Mouse (Mus musculus) thymus, postnatal 4 days (tissue): ENCODE results near the gene Pou3f1.
A peak's percentile ranks its signal among the peaks of the same experiment; 100 is the strongest.

Experiments used
- DNase-seq: peaks from one replicate; pipeline ENCODE4 v3.0.0; 2021

The Pou3f1 gene

DNA sequence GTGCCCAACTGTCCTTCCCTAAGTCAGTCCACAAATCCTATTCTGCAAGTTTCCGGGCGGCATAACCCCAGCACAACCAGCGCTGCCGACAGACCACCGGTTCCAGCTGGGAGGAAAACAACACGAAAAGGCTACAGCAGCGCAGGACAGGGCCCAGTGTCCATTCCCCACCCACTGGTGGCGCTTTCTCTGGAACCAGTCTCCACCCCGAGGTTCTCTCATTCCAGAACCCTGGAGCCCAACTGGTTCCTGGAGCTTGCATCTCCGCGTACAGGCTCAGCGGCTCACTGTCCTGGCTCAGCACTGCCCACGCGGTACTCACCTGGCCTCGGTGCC, at the start of gene Pou3f1:
TSS of gene Pou3f1 (plus strand) at position 290 of the 336 bp plus-strand sequence.
- DNase-seq = no peak

DNA sequence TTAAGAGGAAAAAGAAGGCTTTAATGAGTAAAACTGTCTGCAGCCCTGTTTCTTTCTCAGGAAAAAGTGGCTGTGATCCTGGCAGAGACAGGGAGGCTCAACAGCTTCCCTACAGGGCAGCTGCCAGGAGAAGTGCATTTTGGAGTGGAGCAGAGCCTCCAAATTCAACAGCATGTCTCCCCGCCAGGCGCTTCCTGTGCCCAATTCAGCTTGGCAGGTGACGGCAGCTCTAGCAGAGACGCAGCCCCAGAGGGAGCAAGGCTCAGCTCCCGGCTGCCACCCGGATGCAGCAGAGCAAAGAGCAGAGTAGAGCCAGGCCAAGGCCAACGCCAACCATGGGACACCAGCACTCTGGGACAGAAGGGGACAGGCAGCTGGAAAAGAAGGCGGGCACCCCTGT, 49.4 kb upstream of the Pou3f1 start:
- DNase-seq = no peak

DNA sequence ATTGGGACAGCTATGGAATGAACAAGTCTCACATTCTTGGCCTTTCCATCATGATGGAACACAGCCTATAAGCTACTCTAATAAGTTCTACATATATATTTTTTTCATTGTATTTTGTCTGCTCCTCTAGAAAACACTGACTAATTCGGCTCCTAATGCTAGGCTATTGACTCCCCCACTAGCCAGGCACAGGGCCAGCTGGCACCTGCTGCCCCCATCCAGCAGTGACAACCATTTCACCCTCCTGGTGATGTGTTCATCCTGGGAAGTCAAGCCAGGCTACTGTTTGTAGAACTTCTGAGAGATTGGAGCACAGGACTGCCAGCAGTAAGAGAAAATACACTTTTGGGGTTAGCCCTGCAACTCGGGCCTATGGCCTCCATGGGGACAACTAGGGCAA, 46.5 kb upstream of the Pou3f1 start:
- DNase-seq = no peak

- DNase-seq = no peak
Observed at GRCm38 (mm10) chr4:124610703-124611102, 45.9 kb upstream of the Pou3f1 start, which contains the start of gene 3100002H09Rik. TSS of gene 3100002H09Rik (minus strand) at chr4:124610803.

DNA sequence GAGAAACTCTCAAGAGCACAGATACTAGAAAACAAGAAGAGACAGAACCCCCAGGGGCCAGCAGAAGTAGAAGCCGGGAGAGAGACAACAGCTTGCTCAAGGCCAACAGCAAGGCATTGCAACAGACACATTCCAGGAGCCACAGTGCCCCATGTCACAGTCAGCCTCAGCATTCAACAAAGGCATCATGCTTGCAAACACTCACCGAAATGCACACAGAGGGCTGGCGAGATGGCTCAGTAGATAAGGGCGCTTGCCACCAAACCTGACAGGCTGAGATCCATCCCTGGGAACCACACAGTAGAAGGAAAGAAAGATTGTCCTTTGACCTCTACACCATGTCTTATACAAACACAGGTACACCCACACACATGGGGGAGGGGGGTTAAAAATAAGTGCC, 44.8 kb upstream of the Pou3f1 start:
- DNase-seq = no peak

- DNase-seq = no peak
Observed at GRCm38 (mm10) chr4:124614189-124614588, 42.4 kb upstream of the Pou3f1 start.

GRCm38 (mm10) chr4:124615406-124615960, 41.1 kb upstream of the Pou3f1 start:
- DNase-seq = no peak

DNA sequence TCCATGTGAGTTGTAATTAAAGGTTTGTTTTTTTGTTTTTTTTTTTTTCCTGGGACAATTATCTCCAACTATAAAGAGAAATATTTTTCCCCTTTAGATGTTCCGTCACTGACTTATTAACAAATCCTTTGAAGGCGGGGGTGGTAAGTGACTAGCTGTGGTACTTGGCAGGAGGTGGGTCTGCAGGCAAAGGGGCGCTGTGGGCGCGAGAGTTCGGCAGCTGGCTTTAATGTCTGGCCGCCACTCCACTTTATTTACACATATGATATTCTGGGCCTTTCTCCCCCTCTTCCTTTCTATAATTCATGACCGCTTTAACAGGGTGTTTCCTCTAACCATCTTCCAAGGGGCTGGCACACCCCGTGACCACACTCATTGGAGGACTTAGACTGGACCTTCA, 40.6 kb upstream of the Pou3f1 start:
- DNase-seq = no peak

GRCm38 (mm10) chr4:124616636-124617035, 40.0 kb upstream of the Pou3f1 start:
- DNase-seq = no peak

DNA sequence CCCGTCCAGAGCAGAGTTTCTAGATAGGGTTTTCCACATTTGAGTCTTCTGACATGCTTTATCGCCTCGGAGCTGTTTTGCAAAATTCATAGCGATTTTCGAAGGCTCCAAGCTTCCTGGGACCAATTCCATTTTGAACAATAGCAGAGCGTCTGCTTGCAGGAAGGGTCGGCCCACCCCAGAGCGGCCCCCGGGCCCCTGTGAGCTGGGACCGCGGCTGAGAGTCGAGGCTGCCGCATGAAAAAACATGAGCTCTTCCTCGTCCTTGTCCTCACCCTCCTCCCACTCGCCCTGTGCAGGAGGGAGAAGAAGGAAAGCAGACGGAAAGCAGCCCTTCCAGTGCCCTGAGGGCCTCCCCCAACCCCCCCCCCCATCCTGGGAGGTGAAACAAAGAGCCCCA, 38.0 kb upstream of the Pou3f1 start:
- DNase-seq = no peak

GRCm38 (mm10) chr4:124621406-124621805, 35.2 kb upstream of the Pou3f1 start:
- DNase-seq = no peak

DNA sequence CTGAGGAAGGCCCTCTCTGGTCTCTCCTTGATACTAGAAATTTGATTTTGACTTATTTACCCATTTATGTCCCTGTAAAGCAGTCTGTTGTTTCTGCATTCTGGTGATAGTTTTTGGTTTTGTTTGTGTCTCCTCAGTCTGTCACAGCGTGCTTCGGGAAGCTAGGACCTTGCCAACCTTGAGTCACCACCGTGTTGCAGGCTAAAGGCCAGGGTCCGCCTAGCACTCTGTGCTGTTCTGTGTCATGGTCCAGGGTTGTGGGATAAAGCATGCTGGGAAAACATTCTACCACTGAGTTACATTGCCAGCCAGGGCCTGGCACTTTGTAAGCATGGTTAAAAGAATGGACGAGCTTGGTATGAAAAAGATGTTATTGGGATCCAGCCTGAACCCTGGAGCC, 34.0 kb upstream of the Pou3f1 start:
- DNase-seq = no peak

- no peak for DNase-seq
Observed at GRCm38 (mm10) chr4:124624111-124624581, 32.5 kb upstream of the Pou3f1 start.

DNA sequence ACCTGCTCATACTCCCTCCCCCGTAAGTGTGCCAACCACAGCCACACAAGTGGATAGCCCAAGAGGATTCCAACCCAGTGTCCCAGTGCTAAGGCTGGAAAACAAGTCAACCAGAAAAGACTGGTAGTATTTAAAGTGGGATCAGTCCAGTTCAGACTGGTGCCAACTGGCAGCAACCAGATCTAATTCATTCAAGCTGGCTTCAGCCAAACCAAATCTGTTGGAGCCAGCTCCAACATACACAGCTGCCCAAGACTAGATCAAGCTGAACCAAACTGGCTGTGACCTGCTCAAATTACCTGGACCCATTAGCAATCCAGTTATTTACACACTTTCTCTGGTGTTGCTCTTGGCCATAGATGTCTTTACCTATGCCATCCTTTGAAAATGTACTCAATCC, 29.8 kb upstream of the Pou3f1 start:
- no peak for DNase-seq

DNA sequence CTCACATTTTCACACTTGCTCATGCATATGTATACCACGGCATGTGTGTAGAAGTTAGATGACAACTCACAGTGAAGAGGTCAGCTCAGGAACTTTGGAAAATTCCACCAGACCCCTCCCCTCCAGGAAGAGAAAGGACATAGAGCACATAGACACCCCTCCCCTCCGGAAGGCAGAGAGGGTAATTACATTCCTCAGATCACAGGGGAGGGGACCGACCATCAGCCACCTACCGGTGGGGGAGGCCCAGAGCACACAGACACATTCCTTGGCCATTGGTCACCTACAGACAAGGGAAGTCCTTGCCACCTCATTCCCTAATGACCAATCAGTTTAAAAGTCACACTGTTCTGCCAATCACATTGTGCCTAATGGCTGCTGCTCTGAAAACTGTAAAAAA, 25.2 kb upstream of the Pou3f1 start:
- DNase-seq = no peak

DNA sequence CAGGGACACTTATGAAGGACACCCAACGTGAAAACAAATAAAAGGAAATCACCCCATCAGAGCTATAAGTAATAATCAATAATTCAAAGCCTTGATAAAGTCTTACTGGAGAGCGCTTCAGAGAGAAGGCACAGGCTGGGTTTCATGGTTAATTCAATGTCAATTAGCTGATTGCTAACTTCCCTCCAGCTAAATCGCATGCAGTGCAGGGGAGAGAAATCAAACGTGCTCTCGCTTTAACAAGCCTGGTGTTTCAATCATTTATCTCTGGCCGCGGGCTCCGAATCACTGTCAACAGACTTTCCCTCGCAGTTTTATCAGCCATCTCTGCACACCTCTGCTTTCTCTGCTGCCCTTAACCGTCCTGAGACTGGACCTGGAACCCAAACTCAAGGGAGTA, 23.8 kb upstream of the Pou3f1 start:
- DNase-seq = no peak

- DNase-seq = peak; percentile 58
Observed at GRCm38 (mm10) chr4:124633281-124633680, 23.3 kb upstream of the Pou3f1 start.

DNA sequence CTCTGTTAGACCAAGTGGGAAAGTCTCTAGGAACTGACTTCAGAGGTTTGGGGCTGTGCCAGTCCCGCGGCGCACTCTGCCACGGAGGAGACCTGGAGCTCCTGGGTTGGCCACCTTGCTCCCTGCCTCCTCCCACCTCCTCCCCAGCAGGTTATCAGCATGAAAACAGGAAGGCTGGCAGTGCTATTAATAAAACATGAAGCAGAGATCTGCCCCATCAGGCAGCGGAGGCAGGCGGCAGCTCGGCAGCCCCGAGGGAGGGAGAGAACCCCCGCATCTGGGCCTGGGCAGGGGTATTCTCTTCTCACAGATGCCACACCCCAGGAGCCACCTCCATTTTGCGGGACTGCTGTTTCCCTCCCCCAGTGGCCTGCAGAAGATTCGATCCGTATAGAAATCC, 16.9 kb upstream of the Pou3f1 start:
- no peak for DNase-seq

DNA sequence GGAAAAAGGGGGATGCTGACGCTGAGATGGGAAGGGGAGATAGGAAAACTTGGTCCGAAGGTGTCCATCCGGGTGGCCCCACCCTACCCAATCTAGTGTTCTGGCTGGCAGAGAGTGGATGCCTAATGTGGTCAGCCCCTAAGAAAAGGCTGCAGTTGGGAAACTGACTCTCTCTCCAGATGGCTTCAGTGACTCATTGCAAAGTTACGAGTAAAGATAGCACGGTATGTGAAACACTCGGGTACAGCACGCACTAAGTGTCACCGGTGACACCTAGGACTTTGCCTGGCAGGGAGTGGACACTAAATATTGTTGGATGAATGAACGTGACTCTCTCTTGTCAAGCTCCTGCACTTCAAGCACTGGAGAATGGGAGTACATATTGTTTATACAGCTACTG, 12.7 kb upstream of the Pou3f1 start:
- DNase-seq = no peak

DNA sequence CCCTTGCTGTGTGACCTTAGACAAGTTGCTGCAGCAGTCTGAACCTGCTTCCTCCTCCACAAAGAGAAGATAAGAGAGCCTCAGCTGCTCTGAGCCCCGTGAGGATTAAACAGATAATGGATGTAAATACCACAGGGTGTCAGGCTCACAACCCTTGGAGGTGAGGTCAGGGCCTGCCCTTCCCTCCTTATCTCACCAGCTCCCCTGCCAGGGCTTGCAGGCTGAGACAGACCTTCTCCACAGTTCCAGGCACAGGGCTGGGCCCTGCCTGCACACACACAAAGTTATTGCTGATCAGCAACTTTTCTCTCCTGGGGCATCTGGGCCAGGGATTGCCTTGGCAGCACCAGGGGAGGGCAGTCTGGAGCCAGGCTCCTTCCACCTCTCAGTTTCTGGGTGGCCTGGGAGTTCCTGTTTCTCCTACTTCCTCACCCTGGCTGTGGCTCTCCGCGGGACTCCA, 11.6 kb upstream of the Pou3f1 start:
- no peak for DNase-seq

DNA sequence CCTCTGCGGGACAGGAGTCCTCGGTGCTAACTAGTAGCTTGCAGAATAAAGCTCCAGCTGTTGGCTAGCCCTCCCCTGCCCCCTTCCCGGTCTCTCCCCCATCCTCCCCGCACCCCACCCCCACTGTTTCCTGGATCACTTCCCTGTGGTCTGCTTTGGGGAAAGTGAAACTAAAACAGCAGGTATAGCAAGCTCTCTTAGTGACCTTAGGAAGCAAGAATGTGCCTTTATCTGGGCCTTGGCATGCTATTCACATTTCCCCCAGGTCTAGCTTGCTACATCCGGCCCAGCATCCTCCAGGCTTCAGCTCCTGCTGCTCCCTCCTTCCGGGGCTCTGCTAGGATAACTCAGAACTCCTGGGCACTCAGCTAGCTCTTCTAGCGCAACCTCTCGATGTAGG, 10.0 kb upstream of the Pou3f1 start:
- no peak for DNase-seq

GRCm38 (mm10) chr4:124647909-124648308, 8.7 kb upstream of the Pou3f1 start:
- no peak for DNase-seq

GRCm38 (mm10) chr4:124652886-124653285, 3.7 kb upstream of the Pou3f1 start:
- DNase-seq = peak; percentile 21

DNA sequence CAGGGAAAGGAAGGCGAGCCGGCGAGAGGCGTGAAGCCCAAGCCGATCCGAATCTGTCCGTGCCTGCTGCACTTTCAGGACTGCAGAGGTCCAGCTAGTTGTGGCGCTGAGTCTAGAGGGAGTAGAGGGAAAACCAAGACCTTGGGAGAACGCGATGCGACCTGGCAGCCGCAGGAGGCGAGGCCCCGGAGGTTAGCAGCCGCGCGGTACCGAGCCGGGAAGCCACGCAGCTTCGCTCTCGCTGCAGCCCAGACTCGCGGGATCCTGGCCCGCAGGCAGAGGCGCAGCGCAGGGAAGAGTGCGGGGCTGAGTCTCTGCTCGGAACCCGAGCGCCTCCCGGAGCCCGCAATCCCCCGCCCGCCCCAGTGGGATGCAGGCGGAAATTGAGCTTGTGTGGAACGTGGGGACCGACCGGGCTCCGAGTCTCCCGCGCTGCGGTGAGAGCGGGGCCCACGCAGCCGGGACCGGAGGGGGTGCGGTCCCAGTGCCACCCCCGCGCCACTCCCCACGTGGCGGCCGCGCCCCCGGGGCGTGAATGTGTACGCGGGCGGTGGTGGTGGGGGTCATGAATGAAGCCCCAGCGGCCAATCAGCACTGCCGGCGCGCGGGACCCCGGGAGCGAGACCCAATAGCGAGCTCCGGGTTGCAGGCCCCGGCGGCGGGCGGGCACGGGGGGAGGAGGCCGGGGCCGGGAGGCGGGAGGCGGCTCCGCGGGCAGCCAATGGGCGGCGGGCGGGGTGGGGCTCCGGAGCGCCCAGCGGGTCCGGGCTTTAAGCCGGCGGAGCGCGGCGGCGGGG, 445 bp downstream of the Pou3f1 start:
- peak; percentile 87 for DNase-seq

DNA sequence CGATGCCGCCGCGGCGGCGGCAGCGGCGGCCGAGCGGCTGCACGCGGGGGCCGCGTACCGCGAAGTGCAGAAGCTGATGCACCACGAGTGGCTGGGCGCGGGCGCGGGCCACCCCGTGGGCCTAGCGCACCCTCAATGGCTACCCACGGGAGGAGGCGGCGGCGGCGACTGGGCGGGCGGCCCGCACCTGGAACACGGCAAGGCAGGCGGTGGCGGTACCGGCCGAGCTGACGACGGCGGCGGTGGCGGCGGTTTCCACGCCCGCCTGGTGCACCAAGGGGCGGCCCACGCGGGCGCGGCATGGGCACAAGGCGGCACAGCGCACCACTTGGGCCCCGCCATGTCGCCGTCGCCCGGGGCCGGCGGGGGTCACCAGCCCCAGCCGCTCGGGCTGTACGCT, 1.2 kb downstream of the Pou3f1 start:
- DNase-seq = peak; percentile 52
